Mouse (Mus musculus) right cerebral cortex, postnatal 4 days (tissue): ENCODE results near the gene Psors1c2.
"Not testable (repeated sequence)": the region's sequence is repeated elsewhere in the genome, so short reads cannot be mapped to it uniquely, and the experiment has no call there.

Source experiments
- DNase-seq: peaks from one replicate; pipeline ENCODE4 v3.0.0-alpha.2; 2022

Gene Psors1c2

DNA sequence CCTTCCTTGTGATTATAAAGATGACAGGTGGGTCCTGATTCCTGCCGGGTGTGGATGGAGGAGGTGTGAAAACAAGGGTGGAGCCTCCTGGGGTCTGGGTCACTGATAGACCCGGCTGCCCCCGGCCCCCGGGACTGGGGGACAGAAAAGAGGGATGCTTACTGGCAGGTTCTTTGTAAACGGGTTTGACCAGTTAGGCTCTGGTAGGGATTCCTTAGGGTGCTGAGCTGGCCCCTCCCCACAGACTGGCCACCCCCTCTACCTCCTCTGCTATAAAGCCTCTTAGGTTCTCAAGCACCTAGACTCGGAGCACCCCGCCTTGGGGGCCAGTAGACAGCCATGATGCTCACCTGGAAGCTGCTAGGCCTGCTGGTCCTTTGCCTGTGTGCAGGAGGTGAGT, at the start of gene Psors1c2:
TSS of gene Psors1c2 (plus strand) at position 301 of the 400 bp plus-strand sequence.
- no peak for DNase-seq

DNA sequence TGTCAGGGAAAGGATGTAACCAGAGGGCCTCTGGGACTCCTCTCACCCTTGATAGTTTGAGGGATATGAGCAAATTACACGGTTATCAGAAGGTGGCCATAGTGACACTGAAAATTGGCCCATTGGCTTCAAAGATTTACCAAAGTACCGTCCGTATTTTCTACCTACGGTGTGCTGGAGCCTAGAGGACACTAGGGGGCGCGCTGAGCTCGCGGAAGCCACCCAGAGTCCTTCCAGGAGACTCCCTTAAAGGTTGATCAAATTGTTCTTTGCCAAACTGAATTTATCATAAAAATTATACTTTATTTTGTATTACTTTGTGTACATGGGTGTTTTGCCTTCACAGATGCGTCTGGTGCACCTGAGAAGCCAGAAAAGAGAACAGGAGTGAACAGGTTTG, 48.9 kb upstream of the Psors1c2 start:
- DNase-seq = peak; percentile 71

DNA sequence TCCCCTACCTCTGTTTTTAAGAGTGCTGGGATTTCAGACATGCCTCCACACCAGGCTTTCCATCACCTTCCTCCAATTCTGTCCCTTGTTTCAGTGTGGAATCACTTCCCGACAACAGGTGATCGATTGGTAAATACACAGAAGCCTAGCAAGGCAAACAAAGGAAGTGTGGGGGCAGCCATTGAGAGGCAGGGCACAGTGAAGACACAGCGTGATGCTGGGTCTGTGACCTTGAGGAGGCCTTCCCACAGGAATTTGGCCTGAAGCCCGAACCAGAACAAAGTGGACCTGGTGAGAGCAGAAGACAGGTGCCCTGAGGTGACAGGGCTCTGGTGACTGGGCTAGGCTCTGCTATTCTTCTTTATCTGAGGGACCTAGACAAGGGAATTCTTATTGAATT, 47.3 kb upstream of the Psors1c2 start:
- no peak for DNase-seq

DNA sequence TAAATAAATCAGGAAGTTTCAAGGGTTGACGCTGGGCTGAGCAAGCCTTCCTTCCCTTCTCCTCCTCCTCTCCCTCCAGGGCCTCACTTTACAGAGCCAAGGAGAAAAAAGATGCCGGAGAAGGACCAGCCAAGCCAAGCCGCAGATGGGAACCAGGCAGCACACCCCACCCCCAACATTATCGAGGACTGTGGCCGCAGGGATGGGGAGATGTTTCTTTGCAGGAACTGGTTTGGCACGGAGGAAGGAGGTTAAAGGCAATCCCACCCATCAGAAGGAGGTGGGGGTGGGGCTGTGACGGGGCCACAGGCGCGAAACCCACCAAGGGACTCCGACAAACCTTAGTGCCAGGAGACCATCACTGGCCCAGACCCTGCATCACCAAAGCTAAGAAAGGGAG, 46.3 kb upstream of the Psors1c2 start:
- DNase-seq = no peak

DNA sequence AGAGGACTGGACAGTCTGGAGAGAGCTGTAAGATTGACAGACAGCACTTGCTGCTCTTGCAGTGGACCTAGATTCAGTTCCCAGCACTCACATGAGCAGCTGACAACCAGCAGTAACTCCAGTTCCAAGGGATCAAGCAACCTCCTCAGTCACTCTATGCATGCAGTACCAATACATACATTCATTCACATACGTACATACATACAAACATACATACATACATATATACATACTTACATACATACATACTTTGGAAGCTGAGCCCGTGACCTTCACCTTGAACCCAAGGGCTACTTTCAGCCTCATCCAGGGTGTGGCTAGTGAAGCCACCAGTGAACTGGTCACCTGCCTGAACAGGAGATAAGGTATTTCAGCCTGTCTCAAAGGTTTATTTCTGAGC, 45.0 kb upstream of the Psors1c2 start:
- DNase-seq = no peak

DNA sequence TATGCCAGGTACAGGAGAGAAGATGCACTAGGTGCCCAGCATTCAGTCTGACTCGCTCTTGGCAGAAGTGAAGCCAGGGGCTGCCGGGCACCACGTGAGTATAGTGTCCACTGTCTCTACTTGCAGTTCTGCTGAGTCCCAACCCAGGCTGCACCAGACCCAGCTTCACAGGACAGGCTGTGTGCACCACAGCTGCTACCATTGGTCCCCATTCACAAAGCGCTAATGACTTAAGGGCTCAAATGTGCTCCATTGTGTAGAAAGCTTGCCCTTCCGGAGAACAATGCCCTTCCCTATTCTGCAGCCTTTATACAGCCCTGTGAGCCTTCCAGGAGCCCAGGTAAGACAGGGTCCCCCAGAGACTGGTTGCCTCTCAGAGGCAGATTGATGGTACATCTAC, 42.7 kb upstream of the Psors1c2 start:
- DNase-seq = no peak

DNA sequence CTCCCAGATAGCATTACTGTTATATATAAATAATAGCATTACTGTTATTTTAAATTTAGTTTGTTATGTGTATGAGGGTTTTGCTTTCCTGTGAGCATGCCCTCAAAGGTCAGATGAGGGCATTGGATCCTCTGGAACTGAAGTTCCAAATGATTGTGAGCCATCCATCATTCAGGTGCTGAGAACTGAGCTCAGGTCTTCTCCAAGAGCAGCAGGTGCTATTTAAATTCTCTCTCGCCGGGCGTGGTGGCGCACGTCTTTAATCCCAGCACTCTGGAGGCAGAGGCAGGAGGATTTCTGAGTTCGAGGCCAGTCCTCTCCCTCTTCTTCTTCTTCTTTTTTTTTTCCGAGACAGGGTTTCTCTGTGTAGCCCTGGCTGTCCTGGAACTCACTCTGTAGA, 35.9 kb upstream of the Psors1c2 start:
- no peak for DNase-seq

DNA sequence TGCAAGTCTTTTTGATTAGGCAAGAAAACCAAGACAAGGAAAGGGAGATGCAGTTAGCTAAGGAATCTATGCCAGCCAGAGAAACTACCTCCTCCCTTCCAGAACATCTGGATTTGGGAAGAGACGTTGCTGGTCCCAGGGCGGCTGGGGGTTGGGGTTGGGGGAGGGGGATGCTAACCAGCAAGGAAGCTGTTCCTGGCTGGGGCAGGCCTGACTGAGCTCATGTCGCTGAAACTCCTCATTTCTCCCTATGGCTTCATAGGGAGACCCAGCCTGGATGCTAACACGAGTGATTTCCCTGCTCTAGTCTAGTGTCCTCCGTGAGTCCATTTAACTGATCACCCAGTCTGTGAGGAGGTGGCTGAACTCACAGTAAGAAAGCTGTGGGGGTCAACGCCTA, 30.8 kb upstream of the Psors1c2 start:
- DNase-seq = no peak

DNA sequence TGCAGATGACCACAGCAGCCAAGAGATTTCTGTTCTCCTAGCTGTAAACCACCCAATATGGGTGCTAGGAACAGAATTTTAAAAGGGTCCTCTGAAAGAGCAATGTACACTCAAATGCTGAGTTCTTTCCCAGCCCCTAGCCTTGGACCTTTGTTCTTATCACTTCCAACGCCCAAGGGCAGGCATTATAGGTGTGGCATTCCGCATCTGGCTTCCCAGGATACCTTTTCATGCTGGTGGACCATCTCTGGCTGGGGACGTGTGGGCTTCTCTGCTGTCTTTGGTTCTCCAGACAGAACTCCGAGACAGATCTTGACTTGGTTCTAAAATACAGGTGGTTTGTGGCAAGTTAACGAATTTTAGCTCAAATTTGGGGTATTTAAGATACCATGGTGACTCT, 30.2 kb upstream of the Psors1c2 start:
- DNase-seq = no peak

DNA sequence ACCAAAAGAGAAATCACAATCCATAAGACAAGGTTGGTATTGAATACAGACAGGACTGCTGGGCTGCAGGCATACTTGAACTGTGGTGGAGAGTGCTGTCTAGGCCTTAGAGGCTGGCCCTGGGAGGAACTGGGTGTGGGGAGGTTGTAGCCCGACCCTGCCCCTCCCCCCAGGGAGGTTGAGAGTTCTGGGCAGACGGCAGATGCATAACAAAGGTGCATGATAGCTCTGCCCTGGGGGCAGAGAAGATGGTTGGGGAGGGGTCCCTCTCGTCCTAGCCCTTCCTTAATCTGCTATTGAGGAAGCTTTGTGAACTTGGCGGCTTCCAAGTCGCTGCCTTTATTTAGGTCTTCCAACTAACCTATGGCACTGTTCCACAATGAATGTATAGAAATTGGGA, 29.2 kb upstream of the Psors1c2 start:
- no peak for DNase-seq

DNA sequence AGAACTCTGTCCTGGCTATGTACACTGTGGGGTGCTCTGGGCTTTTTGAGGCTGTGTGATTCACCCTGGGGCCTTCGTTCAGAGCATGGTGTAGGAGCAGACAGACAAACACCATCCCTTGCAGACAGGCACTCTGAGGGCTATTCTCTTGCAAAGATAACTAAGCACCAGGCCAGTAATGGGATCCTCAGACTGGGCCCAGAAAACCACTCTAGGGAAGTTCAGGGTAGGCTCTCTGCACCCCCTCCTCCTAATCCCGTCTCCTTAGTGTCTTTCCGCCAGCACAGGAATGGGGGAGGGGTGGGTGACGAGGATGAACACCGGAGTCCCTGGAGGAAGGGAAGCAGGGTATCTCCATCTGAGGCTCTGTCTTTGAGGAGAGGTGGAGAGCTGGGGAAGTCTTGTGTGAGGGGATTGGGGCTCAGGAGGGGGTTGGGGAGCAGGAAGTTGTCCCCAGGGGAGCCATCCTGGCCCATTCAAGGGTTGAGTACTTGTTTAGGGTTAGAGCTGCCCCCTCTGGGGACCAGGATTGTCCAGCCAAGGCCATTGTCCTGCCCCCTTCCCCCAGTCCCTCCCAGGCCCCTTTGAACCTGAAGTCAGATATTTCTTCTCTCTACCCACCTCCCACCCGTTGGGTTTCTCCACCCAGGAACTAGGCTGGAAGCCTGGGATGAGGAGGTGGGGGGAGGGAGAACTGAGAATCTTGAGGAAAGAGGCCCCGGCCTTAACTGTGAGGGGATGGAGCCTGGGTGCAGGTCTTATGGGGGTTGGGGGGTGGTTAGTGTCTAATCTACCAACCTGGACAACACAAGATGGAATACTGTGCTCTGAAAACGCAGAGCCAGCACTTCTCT, 28.1 kb upstream of the Psors1c2 start:
- DNase-seq = no peak

DNA sequence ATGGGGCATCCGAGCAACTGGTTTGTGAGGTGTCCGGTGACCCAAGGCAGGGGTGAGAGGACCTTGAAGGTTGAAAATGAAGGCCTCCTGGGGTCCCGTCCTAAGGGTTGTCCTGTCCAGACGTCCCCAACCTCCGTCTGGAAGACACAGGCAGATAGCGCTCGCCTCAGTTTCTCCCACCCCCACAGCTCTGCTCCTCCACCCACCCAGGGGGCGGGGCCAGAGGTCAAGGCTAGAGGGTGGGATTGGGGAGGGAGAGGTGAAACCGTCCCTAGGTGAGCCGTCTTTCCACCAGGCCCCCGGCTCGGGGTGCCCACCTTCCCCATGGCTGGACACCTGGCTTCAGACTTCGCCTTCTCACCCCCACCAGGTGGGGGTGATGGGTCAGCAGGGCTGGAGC, 27.2 kb upstream of the Psors1c2 start, which contains the start of gene Pou5f1:
TSS of gene Pou5f1 (plus strand) at position 243 of the 400 bp plus-strand sequence.
- no peak for DNase-seq

DNA sequence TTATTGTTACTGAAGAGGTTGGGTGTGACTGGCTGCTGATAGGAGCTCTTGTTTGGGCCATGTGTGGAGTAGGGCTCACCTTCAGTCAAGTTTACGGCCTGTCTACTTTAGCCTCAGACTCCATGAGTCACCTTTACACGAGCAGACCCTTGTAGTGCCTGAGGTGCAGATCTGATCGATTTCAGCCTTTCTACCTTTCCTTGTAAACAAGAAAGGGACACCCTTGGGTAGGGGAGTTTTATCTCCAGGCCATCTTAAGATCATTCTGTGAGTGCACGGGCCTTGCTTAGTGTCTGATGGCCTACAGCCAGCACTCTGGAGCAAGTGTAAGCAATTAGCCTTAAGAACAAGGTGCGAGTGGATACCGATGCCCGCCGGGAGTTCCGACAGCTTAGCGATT, 26.1 kb upstream of the Psors1c2 start:
- DNase-seq = no peak

DNA sequence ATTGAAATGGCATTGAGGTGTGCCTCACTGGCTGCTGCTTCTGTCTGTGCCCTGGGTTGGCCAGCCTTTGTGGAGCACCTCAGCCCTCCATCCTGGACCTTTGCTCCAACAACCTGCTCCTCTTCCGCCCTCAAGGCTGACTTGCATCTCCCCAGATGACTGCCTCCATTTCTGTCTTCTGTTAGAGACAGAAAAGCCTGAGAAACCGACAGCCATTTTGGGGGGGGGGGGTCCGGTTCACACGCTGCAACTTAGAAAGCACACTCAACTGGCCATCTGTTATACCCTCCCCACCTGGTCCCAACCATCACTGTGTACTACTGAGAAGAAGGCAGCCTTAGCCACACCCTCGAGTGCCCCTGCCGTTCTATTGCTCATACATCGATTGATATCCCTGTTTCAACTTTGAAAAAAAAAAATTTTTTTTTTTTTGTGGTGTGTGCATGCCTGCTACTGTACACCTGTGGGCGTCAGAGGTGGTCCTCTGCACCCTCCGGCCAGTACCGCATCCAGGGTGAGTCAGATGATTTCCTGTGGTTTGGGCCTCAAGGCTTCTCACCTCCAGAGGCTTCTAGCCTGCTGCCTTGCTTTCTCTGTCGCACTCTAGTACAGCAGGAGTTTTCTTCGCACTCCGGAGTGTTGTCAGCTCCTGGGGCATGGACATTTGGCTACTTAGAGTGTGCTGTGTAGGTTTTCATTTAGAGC, 25.3 kb upstream of the Psors1c2 start:
- DNase-seq = no peak

DNA sequence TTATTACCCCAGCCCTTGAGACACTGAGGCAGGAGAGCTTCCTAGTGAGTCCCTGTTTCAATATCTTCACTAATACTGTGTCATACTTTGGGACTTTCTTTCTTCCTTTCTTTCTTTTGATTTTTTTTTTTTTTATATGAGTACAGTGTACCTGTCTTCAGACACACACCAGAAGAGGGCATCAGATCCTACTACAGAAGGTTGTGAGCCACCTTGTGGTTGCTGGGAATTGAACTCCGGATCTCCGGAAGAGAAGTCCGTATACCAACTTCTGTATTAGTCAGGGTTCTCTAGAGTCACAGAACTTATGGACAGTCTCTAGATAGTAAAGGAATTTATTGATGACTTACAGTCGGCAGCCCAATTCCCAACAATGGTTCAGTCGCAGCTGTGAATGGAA, 24.7 kb upstream of the Psors1c2 start:
- not testable (repeated sequence) for DNase-seq

DNA sequence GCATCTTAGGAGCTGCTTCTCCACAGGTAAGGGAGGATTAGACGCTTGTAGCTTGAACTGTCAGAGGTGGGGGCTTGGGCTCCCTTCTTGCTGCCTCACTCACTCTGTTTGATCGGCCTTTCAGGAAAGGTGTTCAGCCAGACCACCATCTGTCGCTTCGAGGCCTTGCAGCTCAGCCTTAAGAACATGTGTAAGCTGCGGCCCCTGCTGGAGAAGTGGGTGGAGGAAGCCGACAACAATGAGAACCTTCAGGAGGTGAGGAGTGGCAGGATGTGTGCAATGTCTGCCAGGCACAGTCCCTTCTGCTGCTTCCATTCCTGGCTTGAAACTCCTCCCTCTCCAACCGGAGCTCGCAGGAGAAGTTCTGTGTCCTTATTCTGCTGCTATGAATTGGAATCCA, 23.7 kb upstream of the Psors1c2 start:
- no peak for DNase-seq

DNA sequence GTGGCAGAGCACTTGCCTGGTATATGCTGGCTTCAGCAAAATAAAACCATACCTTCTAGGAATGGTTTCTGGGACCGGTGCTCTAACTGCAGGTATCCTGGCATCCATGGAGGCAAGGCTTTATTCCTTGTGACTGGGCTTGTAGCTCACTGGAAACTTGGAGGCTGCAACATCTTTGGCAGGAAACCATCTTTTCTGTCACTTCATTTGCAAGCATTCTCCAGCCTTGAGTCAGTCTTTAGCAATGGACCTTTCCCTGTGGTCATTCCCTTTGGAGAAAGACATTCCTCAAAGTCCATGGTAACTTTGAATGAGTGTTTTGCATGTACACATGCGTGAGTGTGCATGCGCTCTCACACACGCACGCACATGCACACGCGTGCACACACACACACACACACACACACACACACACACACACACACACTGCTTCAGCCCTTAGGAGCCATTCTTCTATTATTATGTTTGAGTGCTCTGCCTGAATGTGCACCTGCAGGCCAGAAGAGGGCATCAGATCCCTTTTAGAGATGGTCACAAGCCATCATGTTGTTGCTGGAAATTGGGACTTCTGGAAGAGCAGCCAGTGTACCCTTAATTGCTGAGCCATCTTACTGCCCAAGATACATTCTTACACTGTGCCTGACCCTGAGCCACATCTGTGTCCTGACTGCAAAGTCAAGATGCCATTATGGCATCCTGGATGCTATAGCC, 19.9 kb upstream of the Psors1c2 start:
- no peak for DNase-seq

DNA sequence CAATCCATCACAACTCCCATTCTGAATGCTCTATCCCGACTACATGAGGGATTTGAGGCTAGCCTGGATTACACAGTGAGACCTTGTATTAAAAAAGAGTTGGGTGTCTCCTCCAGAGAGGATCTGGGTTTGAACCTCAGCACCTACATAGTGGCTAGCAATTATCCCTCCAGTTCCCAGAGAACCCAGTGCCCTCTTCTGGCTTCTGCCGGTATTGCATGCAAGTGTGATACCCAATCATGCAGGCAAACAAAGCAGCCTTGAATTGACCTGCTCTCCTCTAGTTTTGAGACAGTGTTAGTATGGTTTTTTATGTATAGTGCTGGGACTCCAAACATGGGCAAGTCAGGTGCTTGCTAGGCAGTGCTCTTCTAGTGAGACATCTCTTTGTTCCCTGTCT, 19.1 kb upstream of the Psors1c2 start:
- peak; percentile 76 for DNase-seq

DNA sequence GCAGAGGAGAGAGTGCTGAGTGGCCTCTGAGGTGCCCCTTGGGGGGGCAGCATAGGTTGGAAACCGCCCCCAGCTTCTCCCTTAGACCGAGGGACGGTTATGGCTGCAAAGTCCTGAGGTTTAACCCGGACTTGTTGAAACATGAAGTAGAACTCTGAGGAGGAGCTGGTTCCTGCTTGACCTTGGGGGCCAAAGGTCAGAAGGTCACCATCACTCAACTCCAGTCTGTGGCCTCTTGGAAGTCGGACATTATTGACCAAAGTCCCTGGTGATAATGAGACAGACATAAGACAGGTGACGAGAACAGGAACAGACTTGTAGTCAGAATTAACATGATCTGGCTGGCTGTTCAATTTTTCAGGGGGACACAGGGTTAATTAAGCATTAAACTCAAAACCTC, 18.2 kb upstream of the Psors1c2 start:
- no peak for DNase-seq

DNA sequence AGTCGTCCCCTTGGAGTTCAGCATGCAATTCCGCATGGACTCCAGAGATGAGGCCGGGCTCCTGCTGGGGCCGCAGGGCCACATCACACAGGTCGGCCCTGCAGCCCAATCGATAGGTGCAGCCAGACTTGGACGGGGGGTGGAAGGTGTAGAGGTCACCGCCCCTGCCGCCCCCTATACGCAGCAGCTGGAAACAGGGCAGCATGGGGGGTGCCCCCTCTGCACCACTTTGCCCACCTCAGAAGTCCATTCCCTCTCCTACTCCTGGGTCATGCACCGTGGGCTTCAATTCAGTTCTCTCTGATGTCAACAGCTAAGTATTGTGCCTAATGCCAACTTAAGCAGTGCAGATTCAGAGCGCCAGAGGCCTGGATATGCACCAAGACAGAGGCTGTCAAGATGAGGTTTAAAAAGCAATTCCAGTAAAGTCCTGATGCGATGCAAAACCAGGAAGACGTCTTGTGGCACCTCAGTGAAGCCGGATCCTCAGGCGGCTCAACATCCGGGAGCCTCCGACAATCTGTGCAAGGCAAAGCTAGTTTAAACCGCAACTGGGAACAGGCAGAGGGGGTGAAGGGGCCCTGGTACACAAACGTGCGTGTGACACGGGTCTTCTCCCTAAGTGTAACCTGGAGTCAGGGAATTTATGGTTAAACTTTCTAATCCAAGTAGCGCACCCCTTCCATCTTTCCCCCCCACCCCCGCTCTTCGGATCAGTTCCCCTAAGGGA, 16.9 kb upstream of the Psors1c2 start:
- no peak for DNase-seq

DNA sequence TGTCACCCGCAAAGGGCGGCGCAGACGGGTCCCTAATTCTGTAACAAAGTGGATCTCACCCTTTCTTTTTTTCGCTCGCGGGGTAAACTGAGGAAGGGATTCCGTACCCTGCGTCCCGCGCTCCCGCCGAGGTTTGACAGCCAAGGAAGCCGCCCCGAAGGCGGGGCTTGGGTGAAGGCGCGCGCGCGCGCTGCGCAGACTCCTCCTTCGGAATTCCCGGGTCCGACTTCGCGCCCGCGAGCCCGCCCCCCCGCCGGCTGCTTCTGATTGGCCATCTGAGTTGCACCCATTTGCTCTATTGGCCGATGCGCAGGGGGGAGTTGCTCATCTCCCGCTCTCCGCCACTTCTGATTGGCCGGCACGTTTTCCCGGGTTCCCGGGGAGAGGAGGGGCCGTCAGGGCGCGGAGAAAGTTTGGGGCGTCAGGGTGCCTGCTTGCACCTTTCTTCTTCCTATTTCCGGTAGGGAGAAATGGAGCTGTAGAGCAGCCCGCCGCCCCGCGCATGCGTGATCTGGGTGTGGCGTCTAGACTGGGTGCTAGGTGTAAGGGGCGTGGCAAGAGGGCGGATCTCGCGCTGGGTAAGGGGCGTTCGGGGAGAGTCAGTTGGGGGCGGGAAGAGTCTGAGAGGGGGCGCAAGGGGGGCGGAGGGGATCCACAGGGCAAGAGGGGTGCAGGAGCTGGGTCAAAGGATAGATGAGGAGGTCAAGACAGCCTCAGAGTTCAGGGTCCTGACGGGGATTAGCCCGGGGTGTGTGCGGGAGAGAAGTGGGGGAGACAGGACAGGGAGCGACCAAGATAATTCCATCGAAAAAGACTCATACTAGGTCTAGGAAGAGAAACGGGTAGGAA, 16.1 kb upstream of the Psors1c2 start, which contains the start of the genes Tcf19 and Cchcr1:
TSS of gene Tcf19 (minus strand) at position 173 of the 849 bp plus-strand sequence.
TSS of gene Cchcr1 (plus strand) at position 449 of the 849 bp plus-strand sequence.
- peak; percentile 96 for DNase-seq

DNA sequence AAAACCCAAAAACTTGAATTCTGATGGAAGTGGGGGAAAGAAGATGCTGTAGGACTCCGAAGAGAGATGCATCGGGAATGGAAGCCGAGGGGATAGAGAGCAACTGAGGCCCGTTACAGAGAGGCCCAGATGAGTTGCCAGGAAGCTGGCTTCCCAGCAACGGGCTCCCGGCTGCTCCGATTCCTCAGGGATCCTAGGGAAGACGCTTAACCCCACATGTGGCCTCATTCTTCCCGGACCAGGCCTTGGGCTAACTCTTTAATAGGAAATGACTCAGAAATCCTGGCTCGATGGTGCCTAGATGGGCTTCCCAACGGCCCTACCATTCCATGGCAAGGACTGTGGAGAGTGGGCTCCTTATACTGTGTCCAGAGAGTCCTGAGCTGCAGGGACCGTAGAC, 15.5 kb upstream of the Psors1c2 start:
- no peak for DNase-seq
